Mouse (Mus musculus): Measurements from ENCODE around the gene Zbtb2. TPM values are rescaled to one million over a fixed set of nuclear protein-coding genes. Genes with fewer than 3 reads are reported as not detected.
A peak's percentile ranks its signal among the peaks of the same experiment; 100 is the strongest.
"Not testable (repeated sequence)": the region's sequence is repeated elsewhere in the genome, so short reads cannot be mapped to it uniquely, and the experiment has no call there.

The Zbtb2 gene
- 11.7 and 15.2 TPM in 2 replicates for polyA plus RNA-seq (2015; fragmentation: Nextera tagmentation; extraction: Ambion mirVana)

- ATAC-seq = peak; percentile 5; the same call in 1 of the 2 replicates
- H3K4me1 ChIP-seq (ENCODE audit: control insufficient read depth, insufficient read depth, low read depth, low read length) = peaks cover 35% of the 10 kb centered on the region
- WGBS = 0% methylated on average over 59 of the region's 87 CpGs
- H3K9ac ChIP-seq (ENCODE audit: low read depth, low read length) = peak within 1 kb of the TSS; percentile 97
- no peaks in the 10 kb centered on the region for H3K9me3 ChIP-seq (ENCODE audit: control insufficient read depth, low read length)
- H3K36me3 ChIP-seq (ENCODE audit: control insufficient read depth, insufficient read depth, low read length) = no peaks in the 10 kb centered on the region
- H3K27ac ChIP-seq (ENCODE audit: low read depth, low read length) = peak within 1 kb of the TSS; percentile 100
- no peaks in the 10 kb centered on the region for H3K27me3 ChIP-seq (replicated peaks; ENCODE audit: control insufficient read depth, insufficient read depth, low read length)
- peak within 1 kb of the TSS; percentile 71 for H3K4me2 ChIP-seq (ENCODE audit: low read length)
- peak within 1 kb of the TSS; percentile 92 for H3K4me3 ChIP-seq (ENCODE audit: low read length)
These were observed at the start of gene Zbtb2 for GRCm38 (mm10) chr10:4387701-4388383. TSS of gene Zbtb2 (minus strand) at chr10:4388108.

GRCm38 (mm10) chr10:4435416-4435815 lies 47.5 kb upstream of the Zbtb2 start:
- H3K36me3 ChIP-seq (ENCODE audit: control insufficient read depth, insufficient read depth, low read length) = peaks cover 3% of the 10 kb centered on the region; the same call in 1 of the 2 replicates
- no peak overlapping the region for H3K4me2 ChIP-seq (ENCODE audit: low read length)
- no peak overlapping the region for H3K27ac ChIP-seq (ENCODE audit: low read depth, low read length)
- H3K9ac ChIP-seq (ENCODE audit: low read depth, low read length) = no peak overlapping the region
- WGBS = 91% methylated on average over 3 of the region's 3 CpGs
- no peaks in the 10 kb centered on the region for H3K9me3 ChIP-seq (ENCODE audit: control insufficient read depth, low read length)
- no peak overlapping the region for H3K4me3 ChIP-seq (ENCODE audit: low read length)
- ATAC-seq = no peak
- H3K27me3 ChIP-seq (replicated peaks; ENCODE audit: control insufficient read depth, insufficient read depth, low read length) = no peaks in the 10 kb centered on the region
- H3K4me1 ChIP-seq (ENCODE audit: control insufficient read depth, insufficient read depth, low read depth, low read length) = peaks cover 6% of the 10 kb centered on the region

- WGBS = 85% methylated on average over 2 of the region's 2 CpGs
- not testable (repeated sequence) for H3K4me2 ChIP-seq (ENCODE audit: low read length); H3K36me3 ChIP-seq (ENCODE audit: control insufficient read depth, insufficient read depth, low read length); H3K27me3 ChIP-seq (replicated peaks; ENCODE audit: control insufficient read depth, insufficient read depth, low read length); H3K27ac ChIP-seq (ENCODE audit: low read depth, low read length); ATAC-seq; H3K9me3 ChIP-seq (ENCODE audit: control insufficient read depth, low read length); H3K9ac ChIP-seq (ENCODE audit: low read depth, low read length); H3K4me3 ChIP-seq (ENCODE audit: low read length); H3K4me1 ChIP-seq (ENCODE audit: control insufficient read depth, insufficient read depth, low read depth, low read length)
These were observed 46.0 kb upstream of the Zbtb2 start for GRCm38 (mm10) chr10:4433871-4434270.

GRCm38 (mm10) chr10:4432996-4433755 lies 45.3 kb upstream of the Zbtb2 start:
- Histone ChIP-seq H3K4me2 (ENCODE audit: low read length) (peak overlapping the region; percentile 75), H3K27ac (ENCODE audit: low read depth, low read length) (peak overlapping the region; percentile 83), H3K4me1 (ENCODE audit: control insufficient read depth, insufficient read depth, low read depth, low read length) (peaks cover 6% of the 10 kb centered on the region), H3K9ac (ENCODE audit: low read depth, low read length) (peak overlapping the region; percentile 74), H3K36me3 (ENCODE audit: control insufficient read depth, insufficient read depth, low read length) (no peaks in the 10 kb centered on the region), H3K4me3 (ENCODE audit: low read length) (peak overlapping the region; percentile 69), H3K27me3 (replicated peaks; ENCODE audit: control insufficient read depth, insufficient read depth, low read length) (no peaks in the 10 kb centered on the region), H3K9me3 (ENCODE audit: control insufficient read depth, low read length) (no peaks in the 10 kb centered on the region)
- WGBS = 11% methylated on average over 19 of the region's 19 CpGs
- ATAC-seq = no peak; the same call in 1 of the 2 replicates

- peaks cover 6% of the 10 kb centered on the region for H3K4me1 ChIP-seq (ENCODE audit: control insufficient read depth, insufficient read depth, low read depth, low read length)
- ATAC-seq = peak; percentile 96
- H3K27me3 ChIP-seq (replicated peaks; ENCODE audit: control insufficient read depth, insufficient read depth, low read length) = no peaks in the 10 kb centered on the region
- peak within 1 kb of the TSS; percentile 69 for H3K4me3 ChIP-seq (ENCODE audit: low read length)
- peak within 1 kb of the TSS; percentile 83 for H3K27ac ChIP-seq (ENCODE audit: low read depth, low read length)
- H3K9ac ChIP-seq (ENCODE audit: low read depth, low read length) = peak within 1 kb of the TSS; percentile 74
- H3K4me2 ChIP-seq (ENCODE audit: low read length) = peak within 1 kb of the TSS; percentile 75
- WGBS = under 1% methylated on average over 68 of the region's 75 CpGs
- H3K36me3 ChIP-seq (ENCODE audit: control insufficient read depth, insufficient read depth, low read length) = no peaks in the 10 kb centered on the region
- H3K9me3 ChIP-seq (ENCODE audit: control insufficient read depth, low read length) = no peaks in the 10 kb centered on the region
These were observed 44.4 kb upstream of the Zbtb2 start, which contains the start of the genes Rmnd1 and Armt1 for GRCm38 (mm10) chr10:4432123-4432931. TSS of gene Rmnd1 (minus strand) at chr10:4432388. TSS of gene Armt1 (plus strand) at chr10:4432467.

GRCm38 (mm10) chr10:4431746-4432122 lies 43.8 kb upstream of the Zbtb2 start:
- whole genome bisulfite sequencing = 10% methylated on average over 5 of the region's 5 CpGs

GRCm38 (mm10) chr10:4430826-4431225 lies 42.9 kb upstream of the Zbtb2 start:
- Histone ChIP-seq H3K36me3 (ENCODE audit: control insufficient read depth, insufficient read depth, low read length) (peaks cover 7% of the 10 kb centered on the region; the same call in 1 of the 2 replicates), H3K4me1 (ENCODE audit: control insufficient read depth, insufficient read depth, low read depth, low read length) (peaks cover 6% of the 10 kb centered on the region), H3K27ac (ENCODE audit: low read depth, low read length) (no peak overlapping the region), H3K9me3 (ENCODE audit: control insufficient read depth, low read length) (no peaks in the 10 kb centered on the region), H3K4me3 (ENCODE audit: low read length) (no peak overlapping the region), H3K27me3 (replicated peaks; ENCODE audit: control insufficient read depth, insufficient read depth, low read length) (no peaks in the 10 kb centered on the region), H3K9ac (ENCODE audit: low read depth, low read length) (no peak overlapping the region), H3K4me2 (ENCODE audit: low read length) (peak overlapping the region; percentile 71)
- ATAC-seq = no peak
- WGBS = 88% methylated on average over 3 of the region's 3 CpGs

More at GRCm38 (mm10) chr10:4431746-4432122, 43.8 kb upstream of the Zbtb2 start:
- Histone ChIP-seq H3K4me2 (ENCODE audit: low read length) (peak overlapping the region; percentile 71), H3K27ac (ENCODE audit: low read depth, low read length) (peak overlapping the region; percentile 57), H3K4me1 (ENCODE audit: control insufficient read depth, insufficient read depth, low read depth, low read length) (peaks cover 6% of the 10 kb centered on the region), H3K9ac (ENCODE audit: low read depth, low read length) (peak overlapping the region; percentile 68), H3K9me3 (ENCODE audit: control insufficient read depth, low read length) (no peaks in the 10 kb centered on the region), H3K4me3 (ENCODE audit: low read length) (peak overlapping the region; percentile 69), H3K36me3 (ENCODE audit: control insufficient read depth, insufficient read depth, low read length) (0 out of 2 replicates have a peak, but pooled peaks cover 1% of the 10 kb centered on the region), H3K27me3 (replicated peaks; ENCODE audit: control insufficient read depth, insufficient read depth, low read length) (no peaks in the 10 kb centered on the region)
- peak; percentile 41 for ATAC-seq

- Histone ChIP-seq H3K4me3 (ENCODE audit: low read length) (no peak overlapping the region), H3K4me2 (ENCODE audit: low read length) (no peak overlapping the region), H3K27ac (ENCODE audit: low read depth, low read length) (no peak overlapping the region), H3K4me1 (ENCODE audit: control insufficient read depth, insufficient read depth, low read depth, low read length) (peaks cover 6% of the 10 kb centered on the region), H3K27me3 (replicated peaks; ENCODE audit: control insufficient read depth, insufficient read depth, low read length) (no peaks in the 10 kb centered on the region), H3K9ac (ENCODE audit: low read depth, low read length) (no peak overlapping the region), H3K36me3 (ENCODE audit: control insufficient read depth, insufficient read depth, low read length) (peaks cover 10% of the 10 kb centered on the region), H3K9me3 (ENCODE audit: control insufficient read depth, low read length) (no peaks in the 10 kb centered on the region)
- WGBS = 92% methylated on average over 8 of the region's 8 CpGs
- no peak for ATAC-seq
These were observed 42.5 kb upstream of the Zbtb2 start for GRCm38 (mm10) chr10:4430399-4430798.
